Mouse (Mus musculus) C3H10T1/2 (cell line): ENCODE measurements around the gene Pcsk4. TPM values are rescaled to one million over a fixed set of nuclear protein-coding genes. Genes with fewer than 3 reads are reported as not detected.

Experiments
- polyA plus RNA-seq, 2 experiments: library from polyadenylated mRNA; unstranded; fragments of >200 nt; fragmentation: generic; extraction: Trizol; gene quantifications; one replicate each; pipeline ENCODE4 v1.2.1; 2012; ENCODE audit warnings: missing spikeins in 2 of 2

Gene Pcsk4
- polyA plus RNA-seq: 1 to 10 TPM; 6.8 to 9.2 TPM

DNA sequence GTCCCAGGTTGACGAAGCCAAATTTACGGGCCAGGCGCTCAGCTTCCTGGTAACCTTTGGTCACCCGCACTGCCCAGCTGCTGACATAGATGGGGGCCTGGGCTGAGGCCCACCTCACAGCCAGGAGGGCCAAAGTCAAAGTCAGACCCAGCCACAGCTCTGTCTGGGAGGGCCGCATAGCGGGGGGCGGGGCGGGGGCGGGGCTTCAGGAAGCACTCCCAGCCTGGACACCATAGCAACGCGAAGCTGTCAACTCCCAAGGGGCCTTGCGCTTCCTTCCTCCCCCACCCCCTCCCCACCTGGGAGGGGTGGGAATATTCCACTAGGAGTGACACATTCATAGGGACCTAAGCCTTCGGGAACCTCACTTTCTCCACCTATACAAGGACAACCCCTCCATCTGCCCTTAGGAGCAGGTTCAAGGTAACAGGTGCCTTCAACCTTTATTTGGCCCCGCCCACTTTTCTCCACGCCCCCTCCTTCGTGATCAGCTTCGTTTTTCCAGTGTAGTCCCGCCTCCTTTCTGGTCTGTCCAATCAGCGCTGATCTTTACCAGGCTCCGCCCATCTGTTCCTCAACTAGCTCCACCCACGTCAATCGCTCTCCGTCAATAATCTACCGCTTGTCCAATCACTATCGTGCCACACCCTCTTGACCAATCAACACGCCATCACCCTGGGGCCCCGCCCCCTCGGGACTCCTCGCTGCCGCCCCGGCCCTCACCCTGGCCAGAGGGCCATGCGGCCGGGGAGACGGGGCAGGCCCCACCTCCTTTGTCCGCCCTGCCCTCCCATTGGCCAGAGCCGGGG is at the start of gene Pcsk4, which contains the start of gene Reep6:
TSS of gene Pcsk4 (minus strand) at position 226 of the 809 bp plus-strand sequence.
TSS of gene Reep6 (plus strand) at position 681 of the 809 bp plus-strand sequence.

DNA sequence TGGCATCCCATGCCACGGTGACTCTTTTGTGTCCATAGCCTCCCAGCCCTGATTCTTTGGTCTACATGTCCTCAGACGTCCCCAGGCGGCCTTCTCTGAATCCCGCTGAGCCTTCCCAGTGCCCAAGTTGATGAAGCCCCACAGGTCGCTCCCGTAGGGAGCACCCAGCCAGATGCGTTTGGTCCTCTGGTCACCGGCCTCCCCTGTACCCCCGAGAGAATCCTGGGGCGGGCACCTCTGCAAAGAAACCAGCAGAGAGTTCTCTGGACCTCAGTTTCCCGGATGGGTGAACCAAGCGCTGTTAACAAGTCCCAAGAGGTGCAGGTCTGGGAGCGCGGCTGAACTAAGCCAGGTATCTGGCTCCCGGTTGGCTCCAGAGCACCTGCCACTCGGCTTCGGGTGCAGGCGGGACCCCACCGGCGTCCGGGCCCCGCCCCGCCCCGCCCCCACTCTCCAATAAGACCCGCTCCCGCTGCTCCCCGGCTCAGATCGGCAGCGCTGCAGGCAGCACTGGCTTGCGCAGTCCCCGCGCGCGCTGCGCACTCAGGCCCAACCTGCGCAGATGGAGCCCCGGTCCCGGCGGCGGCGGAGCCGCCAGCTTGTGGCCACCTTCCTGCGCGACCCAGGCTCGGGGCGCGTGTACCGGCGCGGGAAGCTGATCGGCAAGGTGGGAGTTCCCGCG is 26.8 kb upstream of the Pcsk4 start, which contains the start of gene Plk5:
TSS of gene Plk5 (plus strand) at position 459 of the 682 bp plus-strand sequence.

DNA sequence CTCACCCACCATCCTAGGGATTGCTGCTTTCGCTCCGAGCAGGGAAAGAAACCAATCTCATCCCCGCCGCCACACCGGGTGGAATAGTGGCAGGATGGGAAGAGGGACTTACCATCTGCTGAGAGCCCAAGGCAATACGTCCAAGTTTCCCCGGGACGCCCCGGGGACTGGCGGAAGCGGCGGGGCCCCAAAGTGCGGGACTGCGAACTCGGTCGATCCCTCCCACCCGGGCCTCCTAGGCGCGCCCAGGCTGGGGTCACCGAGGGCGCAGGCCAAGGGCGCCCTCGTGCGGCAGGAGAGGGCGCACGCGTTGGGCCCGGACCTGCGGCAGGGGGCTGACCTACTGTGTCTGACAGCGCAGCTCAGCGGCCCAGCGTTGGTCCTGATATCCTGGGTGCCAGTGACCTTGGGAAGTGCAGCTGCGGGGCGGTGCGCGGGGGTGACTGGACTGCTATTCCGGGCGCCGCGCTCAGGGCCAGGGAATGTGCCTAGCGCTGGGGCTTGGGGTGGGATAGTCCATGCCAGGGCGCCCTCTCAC is 19.0 kb upstream of the Pcsk4 start, which contains the start of gene Adamtsl5:
TSS of gene Adamtsl5 (minus strand) at position 169 of the 538 bp plus-strand sequence.

DNA sequence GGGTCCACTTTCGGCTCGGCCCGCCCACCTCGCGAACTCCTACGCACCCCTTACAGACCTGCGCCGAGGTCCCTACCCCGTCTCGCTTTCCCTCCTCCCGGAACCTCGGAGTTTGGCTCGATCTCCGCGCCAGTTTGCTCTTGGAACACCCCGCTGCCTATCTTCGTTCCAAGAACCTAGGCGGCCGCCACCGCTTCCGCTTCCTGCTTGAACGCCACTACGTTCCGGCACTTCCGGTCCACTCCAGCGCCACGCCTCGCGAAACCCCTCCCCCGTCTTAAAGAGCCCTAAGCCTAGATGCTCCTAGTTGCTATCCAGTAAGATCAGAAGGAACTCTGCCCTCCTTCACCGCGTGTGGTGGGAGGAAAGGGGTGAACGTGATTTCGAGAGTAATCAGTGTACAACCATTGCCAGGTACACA is 8.9 kb downstream of the Pcsk4 start, which contains the start of gene 2310011J03Rik:
TSS of gene 2310011J03Rik (minus strand) at position 198 of the 421 bp plus-strand sequence.

DNA sequence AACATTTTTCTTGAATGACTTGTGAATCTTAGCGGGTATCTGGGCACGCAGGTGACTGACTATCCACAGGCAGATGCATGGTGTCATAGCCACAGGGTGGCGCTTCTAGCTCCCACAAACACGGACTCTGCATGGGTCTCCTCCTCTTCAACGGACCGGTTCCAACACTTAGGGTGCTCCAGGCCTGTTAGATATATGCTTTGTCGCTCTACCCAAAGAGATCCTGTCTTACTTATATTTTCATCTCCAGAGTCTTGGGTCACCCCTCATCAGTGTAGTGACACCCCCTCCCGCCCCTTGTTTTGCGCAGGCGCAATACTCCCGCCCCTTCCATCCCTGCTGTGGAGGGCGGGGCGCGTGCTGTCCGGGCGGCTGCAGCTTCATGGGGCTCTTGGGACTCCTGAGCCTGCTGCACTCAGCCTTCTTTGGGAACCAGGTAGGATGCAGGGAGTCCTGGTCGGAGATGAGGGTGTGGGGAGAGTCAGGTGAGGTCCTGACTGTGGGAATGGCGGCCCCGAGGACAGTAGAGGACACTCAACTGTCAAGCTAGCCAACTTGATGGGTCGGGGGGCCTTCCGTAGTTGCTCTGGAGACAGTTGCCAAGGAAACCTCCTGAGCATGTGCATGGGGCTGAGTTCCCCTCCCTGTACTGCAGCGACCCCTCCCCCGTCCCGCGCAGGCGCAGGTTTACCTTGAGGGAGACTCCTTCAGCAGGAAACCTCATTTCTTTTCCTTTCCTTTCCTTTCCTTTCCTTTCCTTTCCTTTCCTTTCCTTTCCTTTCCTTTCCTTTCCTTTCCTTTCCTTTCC is 33.5 kb downstream of the Pcsk4 start, which contains the start of gene Apc2:
TSS of gene Apc2 (plus strand) at position 360 of the 808 bp plus-strand sequence.

DNA sequence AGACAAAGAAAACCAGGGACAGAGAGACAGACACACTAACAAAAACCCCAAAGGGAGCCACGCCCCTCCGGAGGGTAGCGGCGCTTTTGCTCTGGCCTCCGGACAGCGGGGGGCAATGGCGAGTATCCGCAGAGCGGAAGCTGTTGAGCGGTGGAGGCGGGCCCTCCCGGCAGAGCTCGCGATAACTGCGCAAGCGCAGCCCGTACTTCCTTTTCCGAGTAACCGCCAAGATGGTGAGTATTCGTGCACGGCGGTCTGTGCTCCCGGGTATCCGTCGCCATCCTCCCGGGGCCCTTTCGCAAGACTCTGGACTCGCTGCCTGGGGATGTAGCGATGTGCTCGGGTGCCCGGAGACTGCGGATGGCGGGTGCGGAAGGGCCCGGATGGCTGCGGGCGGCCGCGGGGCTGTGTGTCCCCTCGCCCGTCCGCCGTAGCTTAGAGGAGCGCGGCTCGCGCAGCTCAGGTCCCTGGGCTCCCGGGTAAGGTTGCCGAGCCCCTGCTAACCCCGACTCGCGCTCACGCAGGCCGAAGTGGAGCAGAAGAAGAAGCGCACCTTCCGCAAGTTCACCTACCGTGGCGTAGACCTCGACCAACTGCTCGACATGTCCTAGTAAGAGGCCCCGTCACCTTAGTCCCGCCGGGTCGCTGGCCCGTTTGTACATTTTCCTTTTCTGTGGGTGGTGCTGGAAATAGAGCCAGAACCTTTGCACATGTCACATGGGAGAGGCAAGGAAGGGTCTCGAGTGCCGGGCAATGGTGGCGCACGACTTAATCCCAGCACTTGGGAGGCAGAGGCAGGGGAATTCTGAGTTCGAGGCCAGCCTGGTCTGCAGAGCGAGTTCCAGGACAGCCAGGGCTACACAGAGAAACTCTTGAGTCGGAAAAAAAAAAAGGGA is 36.8 kb downstream of the Pcsk4 start, which contains the start of gene Rps15:
TSS of gene Rps15 (plus strand) at position 203 of the 896 bp plus-strand sequence.

Other genes starting within 250 kb of the Pcsk4 start
- gene Sbno2, start 223.9 kb downstream of the Pcsk4 start, polyA plus RNA-seq: 10 to 100 TPM; 15.6 to 42.5 TPM
- gene Stk11, start 213.7 kb downstream of the Pcsk4 start, polyA plus RNA-seq: 100 to 1,000 TPM in 1 of 2 experiments, 10 to 100 TPM in 1; 91.0 to 141 TPM
- gene Atp5d, start 190.9 kb downstream of the Pcsk4 start, polyA plus RNA-seq: 1,000 to 10,000 TPM in 1 of 2 experiments, 100 to 1,000 TPM in 1; 776 to 1,441 TPM
- gene Cbarp, start 188.7 kb downstream of the Pcsk4 start, polyA plus RNA-seq: 10 to 100 TPM in 1 of 2 experiments, 1 to 10 TPM in 1; 4.8 to 18.5 TPM
- gene Midn, start 181.2 kb downstream of the Pcsk4 start, polyA plus RNA-seq: 10 to 100 TPM; 25.4 to 86.5 TPM
- 100 to 1,000 TPM in 1 of 2 experiments, 10 to 100 TPM in 1; 20.0 to 104 TPM for gene Cirbp, start 163.5 kb downstream of the Pcsk4 start, polyA plus RNA-seq
- gene 1600002K03Rik, start 156.6 kb downstream of the Pcsk4 start, polyA plus RNA-seq: 10 to 100 TPM; 22.6 to 31.6 TPM
- 1 to 10 TPM; 1.7 to 6.3 TPM for gene Efna2, start 150.0 kb downstream of the Pcsk4 start, polyA plus RNA-seq
- gene Mum1, start 103.1 kb downstream of the Pcsk4 start, polyA plus RNA-seq: 10 to 100 TPM; 28.9 to 57.4 TPM
- gene Ndufs7, start 80.4 kb downstream of the Pcsk4 start, polyA plus RNA-seq: 100 to 1,000 TPM; 324 to 363 TPM
- 100 to 1,000 TPM; 114 to 121 TPM for gene Gamt, start 68.5 kb downstream of the Pcsk4 start, polyA plus RNA-seq
- gene Dazap1, start 68.0 kb downstream of the Pcsk4 start, polyA plus RNA-seq: 100 to 1,000 TPM in 1 of 2 experiments, 10 to 100 TPM in 1; 75.3 to 145 TPM
- gene Rps15, start 37.0 kb downstream of the Pcsk4 start, polyA plus RNA-seq: over 10,000 TPM in 1 of 2 experiments, 1,000 to 10,000 TPM in 1; 7,724 to 18,727 TPM
- 1 to 10 TPM in 1 of 2 experiments, under 1 TPM in 1; 0.41 to 6.4 TPM for gene Apc2, start 33.5 kb downstream of the Pcsk4 start, polyA plus RNA-seq
- gene 2310011J03Rik, start 9.0 kb downstream of the Pcsk4 start, polyA plus RNA-seq: 10 to 100 TPM; 76.4 to 84.3 TPM
- 1 to 10 TPM; 1.6 to 4.4 TPM for gene Reep6, start 455 bp upstream of the Pcsk4 start, polyA plus RNA-seq
- 10 to 100 TPM in 1 of 2 experiments, 1 to 10 TPM in 1; 2.5 to 11.0 TPM for gene Adamtsl5, start 18.9 kb upstream of the Pcsk4 start, polyA plus RNA-seq
- gene Plk5, start 27.0 kb upstream of the Pcsk4 start, polyA plus RNA-seq: not detected
- 10 to 100 TPM in 1 of 2 experiments, 1 to 10 TPM in 1; 8.8 to 32.5 TPM for gene Mex3d, start 58.2 kb upstream of the Pcsk4 start, polyA plus RNA-seq
- 100 to 1,000 TPM; 239 to 395 TPM for gene Mbd3, start 70.1 kb upstream of the Pcsk4 start, polyA plus RNA-seq
- 1,000 to 10,000 TPM; 1,086 to 1,588 TPM for gene Uqcr11, start 77.3 kb upstream of the Pcsk4 start, polyA plus RNA-seq
- 100 to 1,000 TPM in 1 of 2 experiments, 10 to 100 TPM in 1; 52.4 to 135 TPM for gene Tcf3, start 104.1 kb upstream of the Pcsk4 start, polyA plus RNA-seq
- gene Onecut3, start 165.3 kb upstream of the Pcsk4 start, polyA plus RNA-seq: under 1 TPM; under 0.01 to 0.01 TPM
- gene Atp8b3, start 209.6 kb upstream of the Pcsk4 start, polyA plus RNA-seq: under 1 TPM; 0.29 to 0.77 TPM
- 10 to 100 TPM; 13.6 to 30.1 TPM for gene Rexo1, start 232.1 kb upstream of the Pcsk4 start, polyA plus RNA-seq
- gene Klf16, start 247.8 kb upstream of the Pcsk4 start, polyA plus RNA-seq: 10 to 100 TPM; 14.7 to 17.8 TPM